Mouse (Mus musculus) layer of hippocampus, adult 8-10 months (tissue): Measurements from ENCODE around the gene D030056L22Rik. TPM values are rescaled to one million over a fixed set of nuclear protein-coding genes. Genes with fewer than 3 reads are reported as not detected.

Experiments
- DNase-seq, 2 experiments: peaks; one replicate each; pipeline ENCODE4 v3.0.0; 2022; ENCODE audit warnings: low spot score in 2 of 2
- total RNA-seq, 4 experiments: library from RNA; stranded (reverse); gene quantifications; 2 replicates each; pipeline ENCODE4 v1.2.4; 2022

The D030056L22Rik gene
- total RNA-seq, 4 experiments from 2014 or later = 17.7 to 25.5 (median 23.2) TPM

DNA sequence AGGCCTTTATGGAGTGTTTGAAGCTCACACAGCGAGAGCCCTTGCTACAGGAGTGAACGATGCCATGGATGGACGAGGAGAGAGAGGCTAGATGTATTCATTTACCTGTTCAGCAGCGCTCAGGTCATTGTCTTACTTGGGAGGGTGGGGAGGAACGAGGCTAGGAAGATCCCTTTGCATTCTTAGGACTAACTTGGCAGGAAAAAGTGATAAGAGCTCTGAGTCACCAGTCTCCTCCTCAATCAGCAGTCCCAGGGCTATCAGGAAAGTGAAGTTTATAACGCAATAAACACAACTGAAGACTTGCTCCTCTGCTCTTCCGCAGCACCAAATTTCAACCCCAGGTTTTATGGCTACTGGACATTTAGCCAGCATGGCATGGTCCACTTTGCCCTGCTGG is 17.3 kb downstream of the D030056L22Rik start:
- no peak for DNase-seq

DNA sequence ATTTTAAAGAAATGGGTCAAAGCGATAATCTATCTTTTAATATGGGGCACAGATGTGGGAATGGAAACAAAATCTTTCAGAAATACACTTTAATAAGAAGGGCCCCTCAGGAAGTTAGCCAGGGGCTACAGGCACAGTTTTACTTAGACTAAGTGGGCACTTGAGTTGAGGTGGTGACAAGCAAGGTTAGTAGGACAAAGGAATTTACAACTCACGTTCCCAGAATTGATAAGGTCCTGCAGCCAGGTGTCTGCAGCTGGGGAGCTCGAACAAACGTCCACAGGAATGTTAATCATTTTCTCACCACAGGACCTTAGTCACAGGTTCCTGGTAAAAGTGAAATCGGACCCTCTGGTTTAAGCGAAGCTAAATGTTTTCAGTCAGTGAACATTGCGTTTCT is 18.1 kb downstream of the D030056L22Rik start:
- no peak for DNase-seq

DNA sequence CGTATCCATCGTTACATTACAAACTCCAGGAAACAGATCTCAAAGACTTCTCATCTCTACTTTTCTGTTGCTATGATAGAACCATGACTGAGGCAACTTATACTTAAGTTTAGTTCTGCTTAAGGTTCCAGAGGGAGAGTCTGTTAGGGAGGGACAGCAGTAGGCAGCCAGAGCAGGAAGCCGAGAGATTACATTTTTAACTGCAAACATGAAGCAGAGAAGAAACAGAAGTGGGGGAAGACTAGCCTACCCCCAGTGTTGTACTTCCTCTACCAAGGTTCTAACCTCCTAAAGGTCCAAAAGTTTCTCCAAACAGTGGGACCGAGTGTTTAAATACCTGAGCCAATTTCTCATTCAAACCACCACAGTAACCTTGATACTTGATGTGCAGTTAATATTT is 22.9 kb downstream of the D030056L22Rik start:
- DNase-seq = no peak

DNA sequence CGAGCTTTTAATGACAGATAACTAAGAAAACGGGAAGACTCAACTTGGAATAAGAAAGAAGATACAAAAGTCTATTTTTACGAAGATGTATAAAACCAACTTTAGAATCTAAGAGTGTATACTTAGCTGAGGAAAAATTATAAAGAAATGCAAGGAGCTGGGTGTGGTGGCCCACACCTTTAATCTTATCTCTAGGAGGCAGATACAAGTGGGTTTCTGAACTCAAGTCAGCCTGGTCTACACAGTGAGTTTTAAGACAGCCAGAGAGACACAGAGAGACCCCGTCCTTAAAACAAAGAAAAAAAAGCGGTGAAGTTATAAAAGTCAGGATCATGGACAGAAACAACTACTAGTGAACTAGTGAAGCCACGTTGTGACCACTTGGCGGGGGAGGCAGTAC is 26.2 kb downstream of the D030056L22Rik start:
- no peak for DNase-seq

DNA sequence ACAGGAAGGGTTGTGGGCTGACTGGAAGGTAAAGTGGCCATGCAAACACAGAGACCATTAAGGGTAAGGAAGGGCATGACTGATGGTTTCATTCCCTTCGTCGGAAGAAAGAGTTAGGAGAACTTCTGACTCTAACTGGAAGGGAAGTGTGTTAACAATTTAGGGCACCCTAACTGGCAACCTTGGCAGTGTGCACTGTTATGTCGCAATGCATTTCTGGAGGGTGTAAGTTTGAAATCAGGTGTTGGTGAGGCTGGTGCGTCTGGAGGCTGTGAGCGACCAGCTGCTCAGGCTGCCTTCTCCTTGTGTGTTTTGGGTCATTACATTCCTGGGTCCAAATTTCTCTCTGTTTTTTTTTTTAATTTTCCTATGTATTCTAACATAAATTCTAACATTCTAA is 31.0 kb downstream of the D030056L22Rik start:
- no peak for DNase-seq

DNA sequence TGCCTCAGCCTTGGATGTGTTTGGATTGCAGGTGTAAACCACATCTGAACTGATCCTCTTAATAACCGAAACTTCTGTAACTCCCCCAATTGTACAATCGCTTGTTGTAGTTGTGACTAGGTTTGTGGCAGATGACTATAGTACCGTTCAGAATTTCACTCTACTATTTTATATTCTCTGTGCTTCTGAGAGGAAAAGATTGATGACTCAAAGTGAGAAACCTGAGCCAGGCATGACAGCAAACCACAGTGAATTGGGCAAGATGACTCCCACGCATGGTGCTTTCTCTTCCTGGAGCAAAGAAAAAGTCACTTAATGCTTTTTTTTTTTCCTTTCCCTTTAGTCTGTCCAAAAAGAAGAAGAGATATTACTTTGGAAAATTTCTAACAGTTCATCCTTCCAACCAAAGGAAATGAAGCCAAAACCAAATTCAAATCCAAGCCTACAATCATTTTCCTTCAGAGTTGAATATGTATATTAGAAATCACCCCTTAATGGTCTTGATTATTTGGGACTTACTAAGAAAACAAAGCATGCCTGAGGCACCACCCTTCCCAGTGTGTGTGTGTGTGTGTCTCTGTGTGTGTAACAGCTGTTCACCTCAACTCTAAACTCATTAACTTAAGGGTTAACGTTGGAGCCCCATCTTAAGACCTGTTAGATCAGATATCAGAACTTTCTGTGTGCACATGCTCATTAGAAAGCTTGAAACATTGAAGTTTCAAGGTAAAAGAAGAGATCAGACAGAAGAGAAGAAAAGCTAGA is 33.8 kb downstream of the D030056L22Rik start:
- DNase-seq = no peak

DNA sequence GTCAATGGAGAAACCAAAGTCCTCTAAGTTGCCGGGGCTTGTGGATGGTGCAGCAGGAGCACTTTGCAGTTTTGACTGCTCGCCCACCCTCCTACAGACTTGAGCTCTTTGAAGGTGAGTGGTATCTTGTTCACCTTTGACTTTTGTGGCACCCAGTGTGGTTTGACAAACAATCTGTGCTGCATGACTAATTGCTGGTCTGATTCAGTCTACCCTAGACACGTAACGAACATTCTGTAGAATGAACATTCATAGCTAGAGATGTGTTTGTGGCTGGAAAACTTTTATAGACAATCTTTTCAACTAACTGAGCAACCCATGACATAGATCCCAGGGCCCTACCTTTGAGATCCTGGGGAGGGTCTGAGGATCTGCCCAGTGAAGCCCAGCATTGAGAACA is 34.4 kb downstream of the D030056L22Rik start:
- DNase-seq = no peak

DNA sequence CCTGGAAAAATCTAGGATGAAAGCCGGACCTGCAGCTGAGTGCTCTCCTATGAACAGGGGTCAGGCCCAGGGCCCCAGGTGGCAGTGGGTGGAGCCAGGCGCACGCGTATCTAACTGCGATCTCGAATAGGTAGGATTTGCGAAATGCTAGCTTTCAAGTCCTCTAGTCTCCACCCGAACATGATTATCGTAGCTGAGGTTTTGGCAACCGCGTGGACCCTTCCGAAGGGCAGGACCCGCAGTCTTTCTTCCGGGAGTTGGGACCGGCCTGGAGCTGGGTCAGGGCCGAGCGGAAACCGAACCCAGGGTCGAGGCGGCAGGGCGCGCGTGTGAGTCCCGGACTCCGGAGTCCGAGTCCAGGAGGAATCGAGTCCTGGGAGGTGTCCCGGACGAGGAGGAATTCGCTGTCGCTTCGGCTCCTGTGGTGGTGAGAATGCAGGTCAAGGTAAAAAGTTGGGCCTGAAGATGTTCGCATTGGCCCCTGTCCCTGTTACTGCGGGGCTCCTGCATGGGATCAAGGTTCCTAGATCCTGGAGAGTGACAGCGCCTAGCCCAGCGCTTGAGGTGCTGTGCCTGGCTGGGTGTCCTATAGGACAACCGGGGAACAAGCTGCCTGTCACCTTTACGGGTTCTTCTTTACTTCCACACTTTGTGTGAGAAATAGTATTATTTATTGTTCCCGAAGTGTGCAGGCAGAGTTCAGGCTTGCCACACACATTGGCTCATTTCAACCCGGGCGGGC is 36.8 kb downstream of the D030056L22Rik start, which contains the start of gene Trpm6:
TSS of gene Trpm6 (plus strand) at position 386 of the 742 bp plus-strand sequence.
- no peak for DNase-seq

DNA sequence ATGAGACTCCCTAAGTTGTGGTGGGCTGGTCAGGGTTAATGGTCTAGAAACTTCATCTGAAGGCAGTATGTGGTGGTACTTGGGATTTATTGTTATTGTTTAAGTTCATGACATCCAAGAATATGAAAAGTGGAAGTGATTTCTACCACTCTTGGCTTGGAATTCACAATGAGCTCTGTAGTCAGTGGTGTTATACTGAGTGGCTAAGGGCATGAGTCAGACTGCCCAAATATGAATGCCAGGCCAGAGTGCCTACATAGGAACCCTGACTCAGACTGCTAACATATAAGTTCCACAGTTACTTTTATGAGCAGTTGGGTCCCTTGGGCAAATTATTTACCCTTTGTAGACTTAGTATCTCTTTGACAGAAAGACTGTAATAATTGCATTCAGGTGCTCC is 44.2 kb downstream of the D030056L22Rik start:
- no peak for DNase-seq

DNA sequence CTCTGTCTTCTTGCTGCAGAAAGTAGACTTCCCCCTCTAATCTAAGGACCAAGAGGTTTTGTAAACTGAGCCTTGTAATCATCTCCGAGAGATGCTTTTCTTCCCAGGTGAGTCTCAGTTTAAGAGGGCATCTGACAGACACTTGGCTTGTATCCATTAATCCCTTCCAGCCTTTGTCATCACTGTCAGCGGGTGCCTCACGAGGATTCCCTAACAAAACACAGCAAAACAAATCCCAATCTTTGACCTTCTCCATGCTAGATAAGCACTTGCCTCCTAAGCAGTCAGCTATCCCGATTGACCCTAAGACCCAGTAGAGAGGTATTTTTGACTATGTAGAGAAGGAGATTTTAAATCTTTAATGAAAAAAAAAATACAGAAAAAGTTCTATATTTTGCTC is 44.7 kb downstream of the D030056L22Rik start:
- DNase-seq = no peak

DNA sequence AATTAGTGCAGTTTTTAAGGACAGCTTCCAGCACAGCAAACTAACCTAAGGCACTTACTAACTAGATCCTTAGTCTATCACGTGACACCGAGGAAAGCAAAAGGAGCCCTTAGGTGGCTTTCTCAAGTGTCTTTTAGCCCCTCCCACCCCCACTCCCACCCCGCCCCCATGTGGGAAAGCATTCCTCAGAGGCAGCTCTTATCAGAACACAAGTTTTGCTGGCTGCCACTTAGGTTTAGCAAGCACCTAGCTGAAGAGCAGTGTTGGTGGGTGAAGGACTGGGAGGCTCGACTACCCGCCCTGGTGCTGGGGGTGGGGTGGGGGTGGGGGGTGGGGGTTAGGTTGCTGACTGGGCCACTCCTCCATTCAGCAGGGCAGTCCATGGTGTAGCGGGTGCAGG is 45.3 kb downstream of the D030056L22Rik start:
- DNase-seq = no peak

DNA sequence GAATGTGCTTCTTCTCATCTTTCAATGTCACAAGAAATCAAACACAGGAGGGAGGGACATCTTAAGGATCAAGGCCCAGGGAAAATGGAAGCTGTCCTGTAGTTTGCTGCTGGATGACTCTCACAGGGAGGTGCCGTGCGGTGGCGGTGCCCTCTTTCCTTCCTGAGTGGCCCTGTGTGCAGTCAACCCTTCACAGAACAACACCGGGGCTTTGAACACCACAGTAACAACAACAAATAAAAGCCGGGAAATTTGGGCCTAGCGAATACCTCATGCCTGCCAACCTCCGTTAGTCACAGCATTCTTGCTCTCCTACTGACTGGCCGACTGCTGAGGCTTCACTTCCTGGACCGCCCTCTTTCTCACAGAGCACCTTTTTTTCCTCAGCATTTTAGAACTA is 45.9 kb downstream of the D030056L22Rik start:
- DNase-seq = no peak

DNA sequence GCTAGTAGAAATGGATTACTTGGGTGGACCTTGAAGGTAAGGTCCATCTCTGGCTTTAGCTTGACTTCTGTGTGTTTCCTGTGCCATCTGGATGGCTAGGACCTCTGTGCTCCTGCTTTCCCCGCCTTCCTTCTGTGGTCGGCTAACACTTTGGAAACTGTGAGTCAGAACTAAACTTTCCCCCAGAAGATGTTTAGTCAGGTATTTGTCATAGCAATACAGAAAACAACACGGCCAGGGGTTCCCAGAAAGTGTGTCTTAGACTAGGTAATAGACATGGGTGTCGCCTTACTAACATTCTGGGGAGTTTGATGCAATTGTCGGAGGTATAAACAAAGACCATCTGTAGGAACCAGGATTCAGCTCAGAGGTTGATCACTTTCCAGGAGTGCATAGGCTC is 53.4 kb downstream of the D030056L22Rik start:
- DNase-seq = no peak

Other genes with a start within 250 kb of the D030056L22Rik start
- 10 to 100 TPM; 23.5 to 35.8 (median 27.8) TPM for gene Ostf1, start 81.4 kb upstream of the D030056L22Rik start, total RNA-seq
- gene Nmrk1, start 81.2 kb upstream of the D030056L22Rik start, total RNA-seq = 10 to 100 TPM in 3 of 4 experiments, 1 to 10 TPM in 1; 8.0 to 11.0 (median 10.7) TPM
- gene Carnmt1, start 42.4 kb upstream of the D030056L22Rik start, total RNA-seq = 10 to 100 TPM in 3 of 4 experiments, 1 to 10 TPM in 1; 9.7 to 14.1 (median 10.7) TPM
- under 1 TPM; 0.28 to 0.68 (median 0.50) TPM for gene Trpm6, start 36.8 kb downstream of the D030056L22Rik start, total RNA-seq